Mouse (Mus musculus): ENCODE measurements around the gene Itga7. TPM values are rescaled to one million over a fixed set of nuclear protein-coding genes. Genes with fewer than 3 reads are reported as not detected.
A peak's percentile ranks its signal among the peaks of the same experiment; 100 is the strongest.

Itga7 gene
- polyA plus RNA-seq, 1 experiment from 2014 or later, result 3.4 TPM

DNA sequence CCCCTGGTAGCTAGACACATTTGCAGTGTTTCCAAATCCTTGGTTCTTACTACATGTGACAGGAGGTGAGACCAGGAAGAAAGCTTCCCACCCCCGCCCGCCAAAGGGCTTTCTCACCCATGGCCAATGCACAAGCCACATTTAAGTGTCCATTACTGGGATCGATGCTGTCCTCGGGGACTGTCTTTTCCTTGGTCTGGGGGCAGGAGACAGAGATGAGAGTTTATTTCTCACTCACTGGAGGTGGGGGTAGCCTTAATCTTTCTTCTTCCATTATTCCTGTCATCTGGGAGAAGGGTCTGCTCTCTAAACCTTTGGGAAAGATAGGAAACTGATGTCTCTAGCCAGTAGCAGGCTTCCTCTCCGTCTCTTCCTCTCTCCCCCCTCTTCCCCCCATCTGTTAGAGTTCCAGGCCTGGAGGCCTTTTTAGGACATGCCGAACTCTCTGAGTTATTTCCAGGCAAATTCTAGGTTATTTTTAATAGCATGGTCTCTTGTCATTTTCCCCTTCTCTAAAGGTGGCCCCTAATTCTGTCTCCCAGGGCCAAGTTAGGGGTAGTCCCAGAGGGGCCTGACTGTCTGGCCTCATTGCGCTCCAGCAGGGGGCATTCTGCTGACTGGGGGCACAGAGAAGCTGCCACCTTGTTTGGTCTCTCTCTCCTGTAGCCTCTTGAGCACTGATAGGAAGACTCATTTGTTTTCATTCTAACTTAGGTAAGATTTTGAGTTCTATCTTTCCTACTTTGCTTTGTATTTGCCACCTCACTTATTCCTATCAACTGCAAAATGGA lies 1.6 kb downstream of the Itga7 start:
- 67% methylated on average over 7 of the region's 7 CpGs for WGBS
- no peak overlapping the region for H3K4me2 ChIP-seq (ENCODE audit: low read length)
- no peak for DNase-seq

DNA sequence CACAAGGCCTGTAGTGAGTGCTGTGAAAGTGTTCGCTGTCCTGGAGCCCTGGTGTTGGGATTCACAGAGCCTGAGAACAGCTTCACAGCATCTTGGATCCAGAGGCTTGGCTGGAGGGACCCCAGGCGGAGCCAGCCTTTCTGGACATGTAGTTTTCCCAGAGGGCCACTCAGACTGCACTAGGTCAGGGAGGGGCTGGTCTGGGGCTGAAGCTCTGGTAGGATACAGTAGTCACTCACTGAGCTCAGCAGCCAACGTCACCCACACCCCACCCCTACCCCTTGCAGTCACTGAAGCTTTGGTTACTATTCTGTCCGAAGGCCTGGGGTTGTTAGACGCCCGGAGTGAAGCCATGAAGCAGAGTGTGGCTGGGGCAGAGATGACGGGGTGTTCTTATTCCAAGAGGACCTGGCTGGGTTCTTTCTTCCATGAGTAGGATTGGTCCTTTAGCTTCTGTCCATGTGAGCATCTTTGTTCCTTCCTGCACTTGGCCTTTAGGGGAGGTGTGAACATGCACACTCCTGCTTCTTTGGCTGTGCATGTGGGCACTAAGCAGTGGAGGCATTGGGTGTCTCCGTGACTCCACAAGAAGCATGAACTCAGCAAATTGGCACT lies 2.3 kb downstream of the Itga7 start:
- no peak for ATAC-seq (ENCODE audit: low FRiP score, low TSS enrichment)
- H3K27me3 ChIP-seq (ENCODE audit: control insufficient read depth, insufficient read depth, low read length), result peaks cover 37% of the 10 kb centered on the region

More for the DNA sequence above, 1.6 kb downstream of the Itga7 start:
- Histone ChIP-seq H3K9me3 (ENCODE audit: control insufficient read depth, low read length) (no peaks in the 10 kb centered on the region), H3K27me3 (ENCODE audit: control insufficient read depth, insufficient read depth, low read length) (peaks cover 40% of the 10 kb centered on the region), H3K4me3 (replicated peaks; ENCODE audit: low read depth, low read length) (no peak overlapping the region), H3K4me1 (ENCODE audit: control insufficient read depth, insufficient read depth, low read length) (peaks cover 7% of the 10 kb centered on the region), H3K27ac (replicated peaks; ENCODE audit: low read depth, low read length) (no peak overlapping the region), H3K36me3 (ENCODE audit: control insufficient read depth, insufficient read depth, low read length) (no peaks in the 10 kb centered on the region), H3K9ac (replicated peaks; ENCODE audit: low read length) (no peak overlapping the region)
- no peak for ATAC-seq (ENCODE audit: low FRiP score, low TSS enrichment)

GRCm38 (mm10) chr10:128937756-128938390 lies 4.3 kb downstream of the Itga7 start:
- 74% methylated on average over 12 of the region's 12 CpGs for WGBS
- no peak for DNase-seq
- Histone ChIP-seq H3K36me3 (ENCODE audit: control insufficient read depth, insufficient read depth, low read length) (no peaks in the 10 kb centered on the region), H3K9me3 (ENCODE audit: control insufficient read depth, low read length) (no peaks in the 10 kb centered on the region), H3K4me3 (replicated peaks; ENCODE audit: low read depth, low read length) (no peak overlapping the region), H3K4me2 (ENCODE audit: low read length) (no peak overlapping the region), H3K9ac (replicated peaks; ENCODE audit: low read length) (no peak overlapping the region), H3K4me1 (ENCODE audit: control insufficient read depth, insufficient read depth, low read length) (peaks cover 7% of the 10 kb centered on the region), H3K27me3 (ENCODE audit: control insufficient read depth, insufficient read depth, low read length) (peaks cover 25% of the 10 kb centered on the region), H3K27ac (replicated peaks; ENCODE audit: low read depth, low read length) (no peak overlapping the region)
- ATAC-seq (ENCODE audit: low FRiP score, low TSS enrichment), result no peak

More for the DNA sequence above, 2.3 kb downstream of the Itga7 start:
- no peak overlapping the region for H3K4me2 ChIP-seq (ENCODE audit: low read length)
- H3K4me3 ChIP-seq (replicated peaks; ENCODE audit: low read depth, low read length), result no peak overlapping the region
- peaks cover 7% of the 10 kb centered on the region for H3K4me1 ChIP-seq (ENCODE audit: control insufficient read depth, insufficient read depth, low read length)
- 77% methylated on average over 8 of the region's 8 CpGs for WGBS
- no peak overlapping the region for H3K9ac ChIP-seq (replicated peaks; ENCODE audit: low read length)
- H3K9me3 ChIP-seq (ENCODE audit: control insufficient read depth, low read length), result no peaks in the 10 kb centered on the region
- H3K36me3 ChIP-seq (ENCODE audit: control insufficient read depth, insufficient read depth, low read length), result no peaks in the 10 kb centered on the region
- no peak for DNase-seq
- no peak overlapping the region for H3K27ac ChIP-seq (replicated peaks; ENCODE audit: low read depth, low read length)

DNA sequence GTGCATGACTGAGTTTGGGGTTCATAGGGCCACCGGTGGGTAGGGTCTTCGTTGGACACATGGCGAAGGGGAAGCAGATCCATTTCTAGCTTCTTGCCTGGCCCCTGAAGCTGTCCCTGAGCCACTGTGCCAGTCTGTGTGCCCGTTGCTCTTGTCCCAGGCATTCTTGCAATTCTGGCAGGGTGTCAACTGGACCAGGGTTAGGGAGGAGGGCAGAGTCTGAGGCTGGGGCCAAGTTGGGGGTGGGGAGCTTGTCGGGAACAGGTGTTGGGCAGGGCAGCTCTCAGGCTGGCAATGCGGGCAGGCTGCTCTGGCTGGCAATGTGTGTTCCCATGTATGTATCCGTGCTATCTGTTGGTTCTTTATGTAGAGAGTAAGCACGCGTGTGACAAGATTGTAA lies 4.8 kb downstream of the Itga7 start:
- Histone ChIP-seq H3K4me2 (ENCODE audit: low read length) (no peak overlapping the region), H3K27me3 (ENCODE audit: control insufficient read depth, insufficient read depth, low read length) (peaks cover 19% of the 10 kb centered on the region), H3K4me1 (ENCODE audit: control insufficient read depth, insufficient read depth, low read length) (peaks cover 4% of the 10 kb centered on the region), H3K27ac (replicated peaks; ENCODE audit: low read depth, low read length) (no peak overlapping the region), H3K36me3 (ENCODE audit: control insufficient read depth, insufficient read depth, low read length) (no peaks in the 10 kb centered on the region), H3K9me3 (ENCODE audit: control insufficient read depth, low read length) (no peaks in the 10 kb centered on the region), H3K4me3 (replicated peaks; ENCODE audit: low read depth, low read length) (no peak overlapping the region), H3K9ac (replicated peaks; ENCODE audit: low read length) (no peak overlapping the region)
- DNase-seq (no peak), ATAC-seq (ENCODE audit: low FRiP score, low TSS enrichment) (no peak)
- WGBS, result 77% methylated on average over 9 of the region's 9 CpGs

DNA sequence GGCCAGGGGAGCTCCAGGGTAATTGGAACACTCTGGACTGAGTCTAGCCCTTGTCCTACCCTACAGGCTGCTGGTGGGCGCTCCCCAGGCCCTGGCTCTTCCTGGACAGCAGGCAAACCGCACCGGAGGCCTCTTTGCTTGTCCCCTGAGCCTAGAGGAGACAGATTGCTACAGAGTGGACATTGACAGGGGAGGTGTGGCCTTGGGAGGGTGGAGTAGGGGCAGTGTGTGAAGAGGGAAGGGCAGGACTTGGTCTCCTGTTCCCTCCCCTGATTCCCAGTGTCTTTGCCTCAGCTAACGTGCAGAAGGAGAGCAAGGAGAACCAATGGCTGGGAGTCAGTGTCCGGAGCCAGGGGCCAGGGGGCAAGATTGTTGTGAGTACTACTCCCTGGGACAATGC lies 5.4 kb downstream of the Itga7 start:
- Histone ChIP-seq H3K27ac (replicated peaks; ENCODE audit: low read depth, low read length) (no peak overlapping the region), H3K9ac (replicated peaks; ENCODE audit: low read length) (no peak overlapping the region), H3K27me3 (ENCODE audit: control insufficient read depth, insufficient read depth, low read length) (peaks cover 19% of the 10 kb centered on the region), H3K4me1 (ENCODE audit: control insufficient read depth, insufficient read depth, low read length) (no peaks in the 10 kb centered on the region), H3K4me3 (replicated peaks; ENCODE audit: low read depth, low read length) (no peak overlapping the region), H3K9me3 (ENCODE audit: control insufficient read depth, low read length) (no peaks in the 10 kb centered on the region), H3K4me2 (ENCODE audit: low read length) (no peak overlapping the region), H3K36me3 (ENCODE audit: control insufficient read depth, insufficient read depth, low read length) (no peaks in the 10 kb centered on the region)
- no peak for DNase-seq
- no peak for ATAC-seq (ENCODE audit: low FRiP score, low TSS enrichment)
- 69% methylated on average over 5 of the region's 5 CpGs for WGBS

- no peak overlapping the region for H3K4me3 ChIP-seq (replicated peaks; ENCODE audit: low read depth, low read length)
- no peak for ATAC-seq (ENCODE audit: low FRiP score, low TSS enrichment)
- no peaks in the 10 kb centered on the region for H3K4me1 ChIP-seq (ENCODE audit: control insufficient read depth, insufficient read depth, low read length)
- H3K27me3 ChIP-seq (ENCODE audit: control insufficient read depth, insufficient read depth, low read length), result 0 out of 2 replicates have a peak, but pooled peaks cover 4% of the 10 kb centered on the region
- DNase-seq, result no peak
- no peak overlapping the region for H3K4me2 ChIP-seq (ENCODE audit: low read length)
- no peaks in the 10 kb centered on the region for H3K9me3 ChIP-seq (ENCODE audit: control insufficient read depth, low read length)
- no peaks in the 10 kb centered on the region for H3K36me3 ChIP-seq (ENCODE audit: control insufficient read depth, insufficient read depth, low read length)
- no peak overlapping the region for H3K27ac ChIP-seq (replicated peaks; ENCODE audit: low read depth, low read length)
- 82% methylated on average over 10 of the region's 10 CpGs for WGBS
- H3K9ac ChIP-seq (replicated peaks; ENCODE audit: low read length), result no peak overlapping the region
Measured at GRCm38 (mm10) chr10:128940475-128941061, 7.0 kb downstream of the Itga7 start.

DNA sequence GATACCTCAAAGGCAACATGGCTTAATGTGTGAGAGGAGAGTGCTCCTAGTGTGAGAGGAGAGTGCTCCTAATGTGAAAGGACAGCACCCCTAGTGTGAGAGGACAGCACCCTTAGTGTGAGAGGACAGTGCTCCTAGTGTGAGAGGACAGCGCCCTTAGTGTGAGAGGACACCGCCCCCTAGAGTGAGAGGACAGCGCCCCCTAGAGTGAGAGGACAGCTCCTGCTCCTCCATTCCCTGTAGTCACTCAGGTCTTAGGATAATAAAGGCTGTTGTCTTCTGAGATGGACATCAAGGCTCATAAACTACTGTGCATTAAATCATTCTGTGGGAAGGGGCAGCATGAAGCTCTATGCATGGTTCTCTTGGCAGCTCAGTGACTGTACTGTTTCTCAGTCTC lies 12.1 kb downstream of the Itga7 start:
- ATAC-seq (ENCODE audit: low FRiP score, low TSS enrichment) (no peak), DNase-seq (peak; percentile 15)
- 22% methylated on average over 3 of the region's 3 CpGs for WGBS
- Histone ChIP-seq H3K27me3 (ENCODE audit: control insufficient read depth, insufficient read depth, low read length) (no peaks in the 10 kb centered on the region), H3K4me2 (ENCODE audit: low read length) (no peak overlapping the region), H3K4me1 (ENCODE audit: control insufficient read depth, insufficient read depth, low read length) (no peaks in the 10 kb centered on the region), H3K9me3 (ENCODE audit: control insufficient read depth, low read length) (no peaks in the 10 kb centered on the region), H3K9ac (replicated peaks; ENCODE audit: low read length) (no peak overlapping the region), H3K27ac (replicated peaks; ENCODE audit: low read depth, low read length) (no peak overlapping the region), H3K36me3 (ENCODE audit: control insufficient read depth, insufficient read depth, low read length) (no peaks in the 10 kb centered on the region), H3K4me3 (replicated peaks; ENCODE audit: low read depth, low read length) (no peak overlapping the region)

DNA sequence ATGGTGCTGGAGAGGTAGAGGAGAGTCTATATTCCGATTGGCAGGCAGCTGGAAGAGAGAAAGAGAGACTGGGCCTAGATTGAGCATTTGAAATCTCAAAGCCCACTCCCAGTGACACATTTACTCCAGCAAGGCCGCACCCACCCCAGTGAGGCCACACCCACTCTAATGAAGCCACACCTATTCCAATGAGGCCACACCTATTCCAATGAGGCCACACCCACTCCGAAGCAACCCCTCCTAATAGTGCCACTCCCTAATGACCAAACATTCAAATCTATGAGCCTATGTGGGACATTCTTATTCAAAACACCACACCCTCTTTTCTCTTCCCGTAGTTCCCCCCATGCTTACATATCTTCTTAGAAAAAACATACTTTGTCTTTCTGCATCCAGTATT lies 13.9 kb downstream of the Itga7 start:
- H3K9me3 ChIP-seq (ENCODE audit: control insufficient read depth, low read length), result no peaks in the 10 kb centered on the region
- ATAC-seq (ENCODE audit: low FRiP score, low TSS enrichment), result no peak
- H3K4me2 ChIP-seq (ENCODE audit: low read length), result no peak overlapping the region
- H3K9ac ChIP-seq (replicated peaks; ENCODE audit: low read length), result no peak overlapping the region
- 84% methylated on average over 4 of the region's 4 CpGs for WGBS
- DNase-seq, result no peak
- no peak overlapping the region for H3K27ac ChIP-seq (replicated peaks; ENCODE audit: low read depth, low read length)
- H3K4me1 ChIP-seq (ENCODE audit: control insufficient read depth, insufficient read depth, low read length), result no peaks in the 10 kb centered on the region
- H3K36me3 ChIP-seq (ENCODE audit: control insufficient read depth, insufficient read depth, low read length), result no peaks in the 10 kb centered on the region
- no peaks in the 10 kb centered on the region for H3K27me3 ChIP-seq (ENCODE audit: control insufficient read depth, insufficient read depth, low read length)
- H3K4me3 ChIP-seq (replicated peaks; ENCODE audit: low read depth, low read length), result no peak overlapping the region
